Mouse (Mus musculus) lung, embryonic 14.5 days (tissue): Measurements from ENCODE around the gene Atf1. TPM values are rescaled to one million over a fixed set of nuclear protein-coding genes. Genes with fewer than 3 reads are reported as not detected.

Source experiments
- ATAC-seq: fragments of 200-750 bp; cut with Nextera tagmentation; 2 replicates; pipeline ENCODE4 v1.8.0; 2017; ENCODE audit warnings: mild to moderate bottlenecking, moderate TSS enrichment, moderate library complexity; ENCODE audit not compliant: insufficient read depth
- DNase-seq: peaks from one replicate; pipeline ENCODE4 v3.0.0-alpha.2; 2015
- H3K27ac ChIP-seq: fragments of 300-500 bp; sonication (generic); 2 replicates; pipeline ENCODE4 v1.5.1; 2014; ENCODE audit warnings: low read depth, mild to moderate bottlenecking, moderate library complexity
- H3K27me3 ChIP-seq: fragments of 300-500 bp; sonication (generic); 2 replicates; pipeline ENCODE4 v1.6.1; 2014; ENCODE audit warnings: low read length, control low read depth; ENCODE audit not compliant: insufficient read depth
- H3K36me3 ChIP-seq: fragments of 300-500 bp; sonication (generic); 2 replicates; pipeline ENCODE4 v1.6.1; 2014; ENCODE audit warnings: control low read depth; ENCODE audit not compliant: insufficient read depth
- H3K4me1 ChIP-seq: fragments of 300-500 bp; sonication (generic); 2 replicates; pipeline ENCODE4 v1.6.1; 2014; ENCODE audit warnings: antibody characterized with exemption, control low read depth; ENCODE audit not compliant: insufficient read depth
- H3K4me2 ChIP-seq: fragments of 300-500 bp; sonication (generic); 2 replicates; pipeline ENCODE4 v1.6.1; 2014; ENCODE audit warnings: mild to moderate bottlenecking
- H3K4me3 ChIP-seq: fragments of 300-500 bp; sonication (generic); 2 replicates; pipeline ENCODE4 v1.5.1; 2014; ENCODE audit warnings: low read depth, low read length
- H3K9ac ChIP-seq: fragments of 300-500 bp; sonication (generic); 2 replicates; pipeline ENCODE4 v1.6.1; 2014
- H3K9me3 ChIP-seq: fragments of 300-500 bp; sonication (generic); 2 replicates; pipeline ENCODE4 v1.6.1; 2016; ENCODE audit warnings: low read depth, low read length, control low read depth
- CTCF ChIP-seq: IDR thresholded peaks from 2 replicates; pipeline ENCODE4 v1.5.1; 2016; ENCODE audit warnings: antibody characterized with exemption, low read depth
- WGBS: fragments of 180-500 bp; shearing (Covaris S2); extraction: QIAGEN DNeasy Blood & Tissue Kit; methylation state at CpG from one replicate; pipeline ENCODE4 v1.1.7; 2014; 5-methylcytosine and 5-hydroxymethylcytosine counted together
- polyA plus RNA-seq: library from polyadenylated mRNA; unstranded; fragments of >200 nt; fragmentation: Nextera tagmentation; extraction: Ambion mirVana; gene quantifications from 2 replicates; pipeline ENCODE4 v1.2.1, GENCODE M21; 2014

Atf1 gene
- 52.9 and 56.9 TPM in 2 replicates for polyA plus RNA-seq

- ATAC-seq (peak; percentile 84), DNase-seq (peak; percentile 97)
- H3K27me3 ChIP-seq: no peaks in the 10 kb centered on the region
- under 1% methylated on average over 101 of the region's 133 CpGs for WGBS
- 0 out of 2 replicates have a peak, but pooled peaks cover 5% of the 10 kb centered on the region for H3K4me1 ChIP-seq
- peak within 1 kb of the TSS; percentile 99 for H3K9ac ChIP-seq
- H3K27ac ChIP-seq: peak within 1 kb of the TSS; percentile 100
- 0 out of 2 replicates have a peak, but pooled peaks cover 3% of the 10 kb centered on the region for H3K9me3 ChIP-seq
- H3K4me3 ChIP-seq: peak within 1 kb of the TSS; percentile 84
- H3K36me3 ChIP-seq: peaks cover 5% of the 10 kb centered on the region
- TF ChIP-seq CTCF: peak; percentile 25; the same call in 1 of the 2 replicates
- peak within 1 kb of the TSS; percentile 82 for H3K4me2 ChIP-seq
Measured at GRCm38 (mm10) chr15:100227663-100228534, at the start of gene Atf1. Atf1 (plus strand) TSS chr15:100227819.

- DNase-seq (peak; percentile 13), ATAC-seq (no peak)
- no peaks in the 10 kb centered on the region for H3K27me3 ChIP-seq
- no peak overlapping the region for H3K27ac ChIP-seq
- H3K36me3 ChIP-seq: peaks cover 56% of the 10 kb centered on the region
- no peak overlapping the region for H3K4me2 ChIP-seq
- 44% methylated on average over 7 of the region's 7 CpGs for WGBS
- no peak overlapping the region for H3K4me3 ChIP-seq
- no peaks in the 10 kb centered on the region for H3K9me3 ChIP-seq
- TF ChIP-seq CTCF: no peak
- H3K4me1 ChIP-seq: no peaks in the 10 kb centered on the region
- no peak overlapping the region for H3K9ac ChIP-seq
Measured at GRCm38 (mm10) chr15:100178487-100178886, 49.1 kb upstream of the Atf1 start.

- Histone ChIP-seq H3K4me2 (no peak overlapping the region), H3K27ac (no peak overlapping the region), H3K36me3 (peaks cover 59% of the 10 kb centered on the region), H3K4me1 (no peaks in the 10 kb centered on the region), H3K4me3 (no peak overlapping the region), H3K27me3 (no peaks in the 10 kb centered on the region), H3K9me3 (no peaks in the 10 kb centered on the region), H3K9ac (no peak overlapping the region)
- DNase-seq (no peak), ATAC-seq (no peak)
- 95% methylated on average over 6 of the region's 6 CpGs for WGBS
- no peak for TF ChIP-seq CTCF
Measured at GRCm38 (mm10) chr15:100179685-100180084, 47.9 kb upstream of the Atf1 start.

- no peak overlapping the region for H3K4me3 ChIP-seq
- TF ChIP-seq CTCF: no peak
- H3K27ac ChIP-seq: no peak overlapping the region
- no peak for DNase-seq
- H3K9me3 ChIP-seq: no peaks in the 10 kb centered on the region
- WGBS: 82% methylated on average over 4 of the region's 4 CpGs
- no peak overlapping the region for H3K4me2 ChIP-seq
- no peak overlapping the region for H3K9ac ChIP-seq
- no peaks in the 10 kb centered on the region for H3K4me1 ChIP-seq
- H3K36me3 ChIP-seq: peaks cover 59% of the 10 kb centered on the region
- ATAC-seq: no peak
- no peaks in the 10 kb centered on the region for H3K27me3 ChIP-seq
Measured at GRCm38 (mm10) chr15:100180221-100180620, 47.4 kb upstream of the Atf1 start.

GRCm38 (mm10) chr15:100181841-100182240, 45.8 kb upstream of the Atf1 start:
- no peak for DNase-seq
- no peaks in the 10 kb centered on the region for H3K9me3 ChIP-seq
- peaks cover 71% of the 10 kb centered on the region for H3K36me3 ChIP-seq
- no peak overlapping the region for H3K4me2 ChIP-seq
- H3K4me1 ChIP-seq: no peaks in the 10 kb centered on the region
- no peak for ATAC-seq
- H3K4me3 ChIP-seq: no peak overlapping the region
- H3K27me3 ChIP-seq: no peaks in the 10 kb centered on the region
- no peak overlapping the region for H3K9ac ChIP-seq
- no peak overlapping the region for H3K27ac ChIP-seq
- 83% methylated on average over 10 of the region's 10 CpGs for WGBS
- no peak for TF ChIP-seq CTCF

- no peak overlapping the region for H3K4me2 ChIP-seq
- no peak for TF ChIP-seq CTCF
- 85% methylated on average over 28 of the region's 28 CpGs for WGBS
- peaks cover 75% of the 10 kb centered on the region for H3K36me3 ChIP-seq
- no peak for DNase-seq
- ATAC-seq: no peak
- no peak overlapping the region for H3K4me3 ChIP-seq
- H3K4me1 ChIP-seq: no peaks in the 10 kb centered on the region
- H3K9ac ChIP-seq: no peak overlapping the region
- no peaks in the 10 kb centered on the region for H3K27me3 ChIP-seq
- H3K27ac ChIP-seq: no peak overlapping the region
- H3K9me3 ChIP-seq: no peaks in the 10 kb centered on the region
Measured at GRCm38 (mm10) chr15:100182526-100183280, 44.9 kb upstream of the Atf1 start.

- no peak overlapping the region for H3K4me3 ChIP-seq
- H3K36me3 ChIP-seq: peaks cover 71% of the 10 kb centered on the region
- no peak for ATAC-seq
- no peak overlapping the region for H3K9ac ChIP-seq
- no peak for TF ChIP-seq CTCF
- H3K27ac ChIP-seq: no peak overlapping the region
- no peak overlapping the region for H3K4me2 ChIP-seq
- no peak for DNase-seq
- WGBS: 83% methylated on average over 10 of the region's 10 CpGs
- no peaks in the 10 kb centered on the region for H3K4me1 ChIP-seq
- H3K9me3 ChIP-seq: no peaks in the 10 kb centered on the region
- H3K27me3 ChIP-seq: no peaks in the 10 kb centered on the region
Measured at GRCm38 (mm10) chr15:100183510-100183909, 44.1 kb upstream of the Atf1 start.
